Mouse (Mus musculus): ENCODE data around the gene Cdkn2aip.

Gene Cdkn2aip

DNA sequence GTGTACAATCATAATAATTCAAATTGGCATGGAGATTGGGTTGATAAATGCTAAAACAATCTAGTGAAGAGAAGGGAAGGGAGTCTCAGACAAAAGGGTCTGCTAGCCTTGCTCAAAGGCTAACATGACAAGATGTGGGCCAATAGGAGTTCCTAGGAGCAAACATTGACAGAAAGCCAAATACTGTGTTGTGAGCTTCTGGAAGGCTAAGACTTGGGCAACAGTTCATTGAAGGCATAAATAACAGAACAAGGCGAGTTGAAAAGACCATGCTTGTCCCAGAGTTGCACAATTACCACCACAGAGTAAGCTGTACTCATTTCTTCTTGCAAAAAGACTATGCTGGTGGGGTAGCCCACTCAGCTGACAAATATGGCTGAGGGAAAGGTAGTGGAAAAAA lies 16.0 kb downstream of the Cdkn2aip start:
- DNase-seq (ENCODE audit: inconsistent age in 2 of 2, low spot score in 1 of 2), result peak in 1 of 2 experiments; percentile 57

GRCm38 (mm10) chr8:47695431-47696105 lies 18.2 kb downstream of the Cdkn2aip start:
- no peak for DNase-seq (ENCODE audit: inconsistent age in 2 of 2, low spot score in 1 of 2)

GRCm38 (mm10) chr8:47693119-47693518 lies 20.6 kb downstream of the Cdkn2aip start:
- peak; percentile 64 to 93 for DNase-seq (ENCODE audit: inconsistent age in 2 of 2, low spot score in 1 of 2)

DNA sequence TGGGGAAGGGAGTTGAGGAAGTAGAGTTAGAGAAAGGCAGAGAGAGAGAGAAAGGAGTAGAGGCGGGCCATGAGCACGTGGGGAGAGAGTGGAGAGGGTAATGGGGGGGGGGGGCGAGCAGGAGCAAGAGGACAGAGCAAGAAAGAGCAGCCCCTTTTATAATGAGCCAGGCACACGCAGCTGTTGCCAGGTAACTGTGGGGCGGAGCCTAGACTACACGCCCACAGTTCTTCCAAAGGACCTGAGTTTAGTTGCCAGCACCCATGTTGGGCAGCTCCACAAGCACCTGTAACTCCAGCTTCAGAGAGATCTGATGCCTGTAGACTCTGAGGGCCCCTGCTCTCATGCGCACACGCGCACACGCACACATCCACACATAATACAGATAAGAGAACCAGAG lies 21.9 kb downstream of the Cdkn2aip start:
- DNase-seq (ENCODE audit: inconsistent age in 2 of 2, low spot score in 1 of 2), result no peak

- DNase-seq (ENCODE audit: inconsistent age in 2 of 2, low spot score in 1 of 2), result no peak
Observed at GRCm38 (mm10) chr8:47691303-47691702, 22.4 kb downstream of the Cdkn2aip start.

- DNase-seq (ENCODE audit: inconsistent age in 2 of 2, low spot score in 1 of 2), result peak in 1 of 2 experiments; percentile 58
Observed at GRCm38 (mm10) chr8:47690674-47691078, 23.1 kb downstream of the Cdkn2aip start.

- no peak for DNase-seq (ENCODE audit: inconsistent age in 2 of 2, low spot score in 1 of 2)
Observed at GRCm38 (mm10) chr8:47689704-47690326, 23.9 kb downstream of the Cdkn2aip start.

DNA sequence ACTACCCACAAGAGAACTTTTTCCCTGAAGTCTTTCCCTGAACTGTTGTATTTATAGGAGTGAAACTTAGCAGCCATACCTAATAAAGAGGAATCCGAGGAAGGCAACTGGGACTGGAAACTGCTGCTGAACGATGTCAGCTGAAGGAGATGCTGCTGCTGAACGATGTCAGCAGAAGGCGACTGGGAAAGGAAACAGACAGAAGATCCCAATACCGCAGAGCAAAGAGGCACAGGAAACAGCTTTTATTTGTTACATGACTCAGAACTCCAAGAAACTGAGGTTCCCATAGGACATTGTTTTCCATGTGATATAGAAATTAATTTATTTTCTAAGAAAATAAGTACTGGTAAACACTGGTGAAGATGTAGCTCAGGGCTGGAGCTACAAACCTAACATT lies 29.3 kb downstream of the Cdkn2aip start:
- no peak for DNase-seq (ENCODE audit: inconsistent age in 2 of 2, low spot score in 1 of 2)

GRCm38 (mm10) chr8:47683994-47684393 lies 29.7 kb downstream of the Cdkn2aip start:
- DNase-seq (ENCODE audit: inconsistent age in 2 of 2, low spot score in 1 of 2), result no peak

DNA sequence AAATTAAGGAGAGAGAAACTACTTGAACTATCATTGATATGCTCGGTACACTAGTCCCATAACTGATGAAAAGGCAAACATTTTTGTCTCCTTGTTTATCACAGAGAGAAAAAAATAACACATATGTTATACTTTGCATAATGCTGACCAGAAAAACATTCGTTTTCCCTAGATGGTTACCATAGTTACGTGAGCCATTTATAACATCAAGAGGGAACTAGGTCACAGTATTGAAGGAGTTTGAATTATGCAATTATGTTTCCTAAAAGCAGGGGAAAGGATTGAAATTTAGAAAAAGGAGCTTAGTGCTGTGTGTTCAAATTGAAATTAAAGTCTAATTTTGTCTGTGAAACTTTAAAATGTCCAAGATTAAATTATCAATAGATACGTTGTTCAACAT lies 33.4 kb downstream of the Cdkn2aip start:
- DNase-seq (ENCODE audit: inconsistent age in 2 of 2, low spot score in 1 of 2), result no peak

DNA sequence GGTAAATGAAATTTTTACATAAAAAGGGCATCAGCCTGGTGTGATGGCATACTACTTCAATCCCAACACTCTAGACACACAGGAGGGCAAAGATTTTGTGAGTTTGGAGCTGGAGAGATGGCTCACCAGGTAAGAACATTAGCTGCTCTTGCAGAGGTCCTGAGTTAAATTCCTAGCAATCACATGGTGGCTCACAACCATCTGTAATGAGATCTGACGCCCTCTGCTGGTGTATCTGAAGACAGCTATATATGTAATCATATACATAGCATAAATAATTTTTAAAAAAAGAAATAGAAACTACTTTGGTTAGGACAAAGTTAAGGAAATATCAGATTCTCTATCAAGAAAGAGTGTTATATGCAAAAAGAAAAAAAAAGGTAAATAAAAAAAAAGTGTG lies 34.1 kb downstream of the Cdkn2aip start:
- DNase-seq (ENCODE audit: inconsistent age in 2 of 2, low spot score in 1 of 2), result no peak

GRCm38 (mm10) chr8:47676631-47677030 lies 37.1 kb downstream of the Cdkn2aip start:
- no peak for DNase-seq (ENCODE audit: inconsistent age in 2 of 2, low spot score in 1 of 2)

- DNase-seq (ENCODE audit: inconsistent age in 2 of 2, low spot score in 1 of 2), result peak in 1 of 2 experiments; percentile 57
Observed at GRCm38 (mm10) chr8:47676224-47676623, 37.5 kb downstream of the Cdkn2aip start.

DNA sequence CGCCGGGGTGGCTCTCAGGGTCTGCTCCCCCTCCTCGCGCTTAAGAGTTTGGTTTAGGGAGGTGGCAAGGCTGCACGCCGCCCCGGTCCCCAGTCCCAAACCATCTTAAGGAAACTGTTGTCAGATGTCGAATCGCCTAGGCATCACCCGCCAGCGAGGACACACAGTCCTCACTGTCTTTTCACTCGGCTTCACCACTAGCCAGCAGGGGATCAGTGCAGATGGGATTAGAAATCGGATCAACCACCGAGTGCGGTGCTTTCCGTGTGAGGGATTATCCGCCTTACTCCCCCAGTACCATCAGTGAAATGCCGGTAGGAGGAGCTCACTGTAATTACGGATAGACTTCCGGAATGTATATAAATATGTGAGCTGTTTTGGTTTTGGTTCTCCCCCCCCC lies 37.9 kb downstream of the Cdkn2aip start:
- no peak for DNase-seq (ENCODE audit: inconsistent age in 2 of 2, low spot score in 1 of 2)

- DNase-seq (ENCODE audit: inconsistent age in 2 of 2, low spot score in 1 of 2), result peak; percentile 100
Observed at GRCm38 (mm10) chr8:47674777-47675710, 38.7 kb downstream of the Cdkn2aip start, which contains the start of gene Ing2. TSS of gene Ing2 (minus strand) at chr8:47675556.

GRCm38 (mm10) chr8:47674140-47674776 lies 39.5 kb downstream of the Cdkn2aip start:
- no peak for DNase-seq (ENCODE audit: inconsistent age in 2 of 2, low spot score in 1 of 2)

DNA sequence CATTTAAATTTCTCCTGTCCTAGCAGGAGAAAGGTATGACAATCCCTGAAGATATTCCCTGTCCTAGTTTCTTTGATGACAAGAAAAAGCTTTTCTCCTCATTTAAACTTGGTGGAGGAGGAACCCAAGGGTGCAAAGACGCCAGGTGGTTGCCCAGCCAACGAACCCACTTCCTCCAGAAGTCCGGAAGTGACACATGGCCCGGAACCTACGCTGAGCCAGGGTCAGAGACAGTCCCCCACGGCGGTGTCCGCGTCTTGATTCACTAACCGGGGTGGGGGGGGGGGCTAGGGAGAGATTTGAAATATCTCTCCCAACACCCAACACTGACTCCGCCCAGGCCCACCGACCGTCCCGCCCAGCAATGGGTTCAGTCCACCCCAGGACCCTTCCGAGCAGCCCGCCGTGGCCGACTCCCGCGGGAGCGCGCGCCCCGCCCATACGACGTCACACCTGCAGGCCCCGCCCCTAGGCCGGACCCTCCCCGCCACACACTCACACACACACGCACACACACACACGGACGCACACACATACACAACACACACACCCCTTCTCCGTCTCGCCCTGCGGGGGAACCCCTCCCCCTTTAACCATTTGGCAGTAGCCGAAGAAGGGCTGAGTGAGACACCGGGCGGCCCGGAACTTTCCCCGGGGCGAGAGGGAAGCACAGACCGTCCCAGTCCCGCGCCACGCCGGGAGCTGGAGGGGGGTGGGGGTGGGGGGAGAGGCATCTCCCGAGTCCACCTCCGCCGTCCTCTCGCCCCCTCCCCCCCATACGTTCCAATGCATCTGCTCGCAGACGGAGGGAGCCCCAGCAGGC lies 40.2 kb downstream of the Cdkn2aip start:
- peak; percentile 92 to 97 for DNase-seq (ENCODE audit: inconsistent age in 2 of 2, low spot score in 1 of 2)

- peak; percentile 55 to 83 for DNase-seq (ENCODE audit: inconsistent age in 2 of 2, low spot score in 1 of 2)
Observed at GRCm38 (mm10) chr8:47664231-47664785, 49.4 kb downstream of the Cdkn2aip start.

GRCm38 (mm10) chr8:47663201-47663600 lies 50.5 kb downstream of the Cdkn2aip start:
- DNase-seq (ENCODE audit: inconsistent age in 2 of 2, low spot score in 1 of 2), result no peak

- DNase-seq (ENCODE audit: inconsistent age in 2 of 2, low spot score in 1 of 2), result no peak
Observed at GRCm38 (mm10) chr8:47662716-47663115, 51.0 kb downstream of the Cdkn2aip start.
